Mouse (Mus musculus) heart, postnatal 36 days (tissue): Measurements from ENCODE around the gene Rflnb. TPM values are rescaled to one million over a fixed set of nuclear protein-coding genes. Genes with fewer than 3 reads are reported as not detected.
A peak's percentile ranks its signal among the peaks of the same experiment; 100 is the strongest.
"Not testable (repeated sequence)": the region's sequence is repeated elsewhere in the genome, so short reads cannot be mapped to it uniquely, and the experiment has no call there.

Source experiments
- DNase-seq, 2 experiments: peaks; one replicate each; pipeline ENCODE4 v3.0.0; 2021 to 2022
- intact Hi-C: fragments of 180-260 bp; cut with DNase I; formaldehyde crosslinking; loops from one replicate; pipeline ENCODE4 v1.15.1; 2025
- total RNA-seq, 2 experiments: library from RNA; stranded (reverse); gene quantifications; 2 replicates each; pipeline ENCODE4 v1.2.3; 2021

Rflnb gene
- total RNA-seq, 2 experiments from 2014 or later: 33.3 to 50.0 TPM

DNA sequence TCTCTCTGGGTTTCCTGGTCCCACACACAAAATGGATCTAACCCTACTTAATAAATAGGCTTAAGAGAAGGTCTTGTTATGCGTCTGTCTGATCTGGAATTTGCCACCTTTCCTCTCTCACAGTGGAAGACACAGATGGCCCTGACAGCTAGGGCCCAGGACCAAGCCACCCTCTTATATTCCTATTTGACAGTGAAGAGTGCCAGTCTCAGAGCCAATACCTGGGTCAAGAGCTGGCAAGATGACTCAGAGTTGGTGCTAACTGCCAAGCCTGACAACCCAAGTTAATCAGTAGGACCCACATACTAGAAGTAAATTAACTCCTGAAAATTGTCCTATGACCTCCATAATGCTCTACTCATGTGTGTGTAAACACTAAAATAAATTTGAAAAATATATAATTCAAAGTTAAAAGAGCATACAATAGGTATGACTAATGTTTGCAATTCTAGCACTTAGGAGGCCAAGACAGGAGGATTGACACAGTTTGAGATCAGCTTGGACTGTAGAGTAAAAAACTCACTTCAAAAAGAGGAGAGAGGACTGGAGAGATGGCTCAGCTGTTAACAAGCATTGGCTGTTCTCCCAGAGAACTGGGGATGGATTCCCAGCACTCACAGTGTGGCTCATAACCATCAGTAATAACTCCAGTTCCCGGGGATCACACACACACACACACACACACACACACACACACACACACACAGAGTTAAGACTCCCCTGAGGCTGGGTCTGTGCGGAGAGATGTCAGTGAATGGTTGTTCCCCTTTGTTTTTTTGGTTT is 11.9 kb upstream of the Rflnb start:
- DNase-seq: no peak
- intact Hi-C loops: loop anchor here (5.0 kb wide), 1 partner anchor 93 kb away; no protein-coding TSS in a partner anchor

DNA sequence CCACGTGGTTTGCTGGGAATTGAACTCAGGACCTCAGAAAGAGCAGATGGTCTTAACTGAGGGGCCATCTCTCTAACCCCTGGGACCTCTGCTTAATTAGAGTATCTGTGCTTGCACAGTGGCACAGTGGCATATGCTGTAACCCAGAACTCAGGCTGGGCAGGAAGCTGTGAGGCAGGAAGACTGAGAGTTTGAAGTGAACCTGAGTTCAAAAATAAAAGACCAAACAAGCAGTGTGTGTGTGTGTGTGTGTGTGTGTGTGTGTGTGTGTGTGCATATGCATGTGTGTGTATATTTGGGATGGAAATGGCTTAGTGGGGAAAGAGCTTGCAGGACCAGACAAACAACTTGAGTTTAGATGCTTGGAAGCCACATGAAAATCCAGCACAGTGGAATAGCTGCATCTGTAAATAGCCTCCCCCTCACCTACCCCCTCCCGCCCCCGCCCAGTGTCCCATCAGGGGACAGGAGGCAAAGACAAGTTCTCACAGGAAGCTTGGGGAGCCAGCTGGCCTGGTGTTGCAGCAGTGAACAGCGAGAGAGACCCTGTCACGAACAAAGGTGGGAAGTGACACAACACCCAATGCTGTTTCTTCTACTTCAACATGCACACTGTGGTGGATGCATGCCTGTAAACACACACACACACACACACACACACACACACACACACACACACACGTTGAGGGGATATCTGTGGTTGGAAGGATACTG is 10.2 kb upstream of the Rflnb start:
- intact Hi-C loops: no loop called here
- no peak for DNase-seq

DNA sequence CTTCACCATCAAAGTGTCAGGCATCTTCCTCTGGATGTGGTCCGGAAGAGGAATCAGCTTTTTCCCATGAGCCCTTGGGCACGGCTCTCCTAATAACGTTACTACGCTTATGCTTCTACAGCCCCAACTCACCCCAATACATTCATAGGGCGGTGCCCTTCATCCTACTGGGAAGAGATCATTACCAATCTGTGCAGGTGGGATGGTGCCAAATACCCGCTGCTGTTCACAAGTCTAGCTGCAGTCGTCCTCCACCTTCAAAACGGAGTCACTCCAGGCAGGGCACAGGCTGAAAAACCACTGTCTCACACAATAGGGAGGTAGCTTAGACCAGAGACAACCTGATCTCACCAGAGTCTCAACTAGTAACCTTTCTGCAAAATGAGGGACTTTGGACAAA is 7.6 kb upstream of the Rflnb start:
- no peak for DNase-seq
- intact Hi-C loops: no loop called here

DNA sequence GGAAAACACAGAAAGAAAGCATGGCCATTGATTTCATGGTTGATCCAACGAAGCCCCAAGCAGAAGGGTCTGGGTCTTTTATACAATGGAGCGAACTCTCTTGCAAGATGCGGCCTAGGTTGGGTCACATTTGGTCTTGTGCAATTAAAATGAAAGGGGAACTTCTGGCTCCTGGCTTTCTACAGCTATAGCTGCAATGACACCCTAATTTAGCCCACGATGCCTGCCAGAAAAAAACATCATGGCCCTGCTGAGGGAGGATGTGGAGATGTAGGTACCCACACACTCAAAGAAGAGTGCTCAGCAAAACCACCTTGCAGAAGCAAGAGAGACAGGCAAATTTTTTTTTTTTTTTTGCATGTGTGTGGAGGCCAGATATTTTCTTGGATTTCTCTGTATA is 6.3 kb upstream of the Rflnb start:
- intact Hi-C loops: no loop called here
- no peak for DNase-seq

DNA sequence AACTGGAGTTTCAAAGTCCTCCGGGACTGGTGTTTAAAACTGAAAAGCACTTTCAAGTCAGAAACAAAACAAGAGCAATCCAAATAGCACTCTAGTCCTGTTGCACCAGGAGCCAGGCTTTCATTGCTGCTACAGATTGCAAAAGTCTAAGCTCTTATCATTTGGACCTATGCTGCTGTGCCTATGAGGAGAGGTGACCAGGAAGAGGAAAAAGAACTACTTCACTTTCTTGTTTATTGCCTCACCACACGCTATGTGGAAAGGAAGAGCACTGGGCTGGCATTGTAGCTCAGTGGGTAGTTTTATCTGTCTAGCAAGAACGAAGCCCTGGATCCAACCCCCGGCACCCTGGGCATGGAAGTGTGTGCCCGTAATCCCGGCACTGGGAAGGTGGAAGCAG is 5.8 kb upstream of the Rflnb start:
- DNase-seq: no peak
- intact Hi-C loops: no loop called here

DNA sequence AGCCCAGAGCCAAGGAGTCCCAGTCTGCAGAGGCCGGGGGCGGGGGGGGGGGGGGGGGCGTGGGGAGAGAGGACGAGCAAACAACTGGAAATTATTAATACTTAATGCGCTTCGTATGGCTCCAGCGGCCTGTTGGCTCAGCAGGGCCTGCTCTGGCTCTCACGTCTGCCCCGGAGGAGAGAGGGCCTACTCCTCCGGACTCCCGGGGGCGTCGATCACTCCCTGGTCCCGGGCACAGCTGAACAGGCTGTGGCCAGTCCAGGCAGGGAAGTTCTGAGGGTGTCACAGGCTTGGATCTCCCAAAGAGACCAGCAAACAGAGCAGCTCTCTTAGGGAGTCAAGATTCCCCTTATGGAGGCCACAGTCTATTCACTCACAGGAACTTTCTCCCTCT is 487 bp upstream of the Rflnb start:
- peak in 1 of 2 experiments; percentile 41 for DNase-seq
- intact Hi-C loops: loop anchor here (5.0 kb wide), 1 partner anchor 39 kb away; no protein-coding TSS in a partner anchor

DNA sequence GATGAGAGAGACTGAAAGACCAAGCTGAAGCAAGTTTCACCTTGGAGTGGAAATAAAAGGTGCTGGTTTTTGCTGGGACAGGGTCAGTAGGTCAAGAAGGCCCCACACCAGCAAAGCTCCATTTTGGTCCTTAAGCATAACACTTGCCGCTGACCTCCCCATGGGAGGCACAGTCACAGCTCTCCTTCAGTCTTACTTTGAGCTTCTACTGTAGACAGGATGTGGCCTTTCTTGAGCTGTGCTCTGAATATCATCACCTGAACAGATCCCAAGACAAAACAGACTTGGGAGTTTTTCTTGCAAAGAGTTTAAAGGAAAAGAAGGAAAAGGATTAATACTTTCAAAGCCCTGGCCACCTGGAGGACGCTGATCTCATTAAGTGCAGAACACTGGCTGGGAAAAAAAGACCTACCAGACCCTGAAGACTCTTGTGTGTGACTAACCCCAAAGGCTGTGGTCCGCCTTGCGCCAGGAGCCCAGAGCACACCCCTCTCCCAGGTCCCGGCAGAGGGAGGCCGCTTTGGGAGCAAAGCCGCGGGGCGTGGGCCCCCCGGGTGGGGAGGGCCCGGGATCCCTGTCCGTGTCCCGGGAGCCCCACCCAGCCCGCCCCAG is 949 bp downstream of the Rflnb start:
- intact Hi-C loops: loop anchor here (1.0 to 5.0 kb wide), 3 partner anchors 41 to 141 kb away; no protein-coding TSS in a partner anchor
- DNase-seq: no peak

DNA sequence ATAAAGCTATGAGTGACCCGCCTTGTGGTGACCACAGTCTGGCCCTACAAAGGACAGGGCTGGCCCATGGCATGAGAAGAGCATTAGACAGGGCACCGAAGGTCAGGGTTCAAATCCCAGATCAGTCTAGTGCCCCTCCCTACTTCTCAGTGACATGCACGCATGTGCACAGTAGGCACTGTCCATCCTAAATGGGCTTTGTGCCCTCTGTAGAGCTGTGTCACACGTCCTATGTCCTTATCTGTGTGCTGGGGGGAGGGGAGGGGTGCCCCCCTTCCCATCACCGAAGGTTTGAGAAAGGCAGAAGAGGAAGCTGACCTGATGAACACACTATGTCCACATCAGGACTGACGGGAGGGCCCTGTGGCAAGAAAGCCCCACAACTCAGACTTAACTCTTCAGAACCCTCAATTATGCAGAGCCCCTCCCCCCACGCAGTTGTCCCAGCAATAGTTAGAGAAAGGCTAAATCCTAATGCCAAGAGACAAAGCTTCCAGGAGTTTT is 2.5 kb downstream of the Rflnb start:
- intact Hi-C loops: loop anchor here (2.0 to 5.0 kb wide), 2 partner anchors 24 to 42 kb away; no protein-coding TSS in a partner anchor
- no peak for DNase-seq

DNA sequence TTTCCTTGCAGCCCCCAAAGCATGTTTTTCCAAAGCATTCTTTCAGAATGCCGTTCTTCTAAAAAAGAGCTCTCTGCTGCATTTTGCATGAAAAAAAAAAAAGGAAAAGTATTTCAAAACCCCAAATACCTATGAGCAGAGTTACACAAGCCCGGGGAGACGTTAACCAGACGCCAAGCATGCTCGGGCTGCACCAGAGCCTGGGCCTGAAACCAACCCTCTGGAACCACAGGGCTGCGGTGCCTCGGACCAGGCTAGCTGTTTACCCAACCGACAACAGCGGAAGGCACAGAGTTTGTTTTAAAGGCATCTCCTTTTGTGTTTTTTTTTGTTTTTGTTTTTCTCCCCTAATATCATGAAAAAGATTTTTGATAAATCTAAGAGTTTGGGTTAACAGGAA is 6.7 kb downstream of the Rflnb start:
- DNase-seq: no peak
- intact Hi-C loops: no loop called here

DNA sequence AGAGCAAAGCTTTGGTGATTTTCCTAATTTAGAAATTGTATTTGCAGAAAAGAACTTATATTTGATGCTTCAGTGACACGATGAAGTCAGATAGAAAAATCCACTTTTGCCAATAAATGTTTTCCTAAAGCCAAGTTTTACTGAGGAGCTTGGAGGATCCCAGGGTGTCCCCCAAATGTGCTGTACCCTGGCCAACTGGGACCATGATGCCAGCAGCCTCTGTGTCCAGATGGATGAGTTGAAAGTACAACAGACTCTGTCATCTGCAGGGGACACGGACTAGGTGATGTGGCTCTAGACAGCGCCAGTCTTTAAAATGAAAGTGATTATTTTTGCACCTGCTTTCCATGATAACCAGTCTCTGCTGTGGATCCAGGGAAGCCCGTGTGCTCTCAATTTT is 7.7 kb downstream of the Rflnb start:
- intact Hi-C loops: no loop called here
- DNase-seq: no peak

DNA sequence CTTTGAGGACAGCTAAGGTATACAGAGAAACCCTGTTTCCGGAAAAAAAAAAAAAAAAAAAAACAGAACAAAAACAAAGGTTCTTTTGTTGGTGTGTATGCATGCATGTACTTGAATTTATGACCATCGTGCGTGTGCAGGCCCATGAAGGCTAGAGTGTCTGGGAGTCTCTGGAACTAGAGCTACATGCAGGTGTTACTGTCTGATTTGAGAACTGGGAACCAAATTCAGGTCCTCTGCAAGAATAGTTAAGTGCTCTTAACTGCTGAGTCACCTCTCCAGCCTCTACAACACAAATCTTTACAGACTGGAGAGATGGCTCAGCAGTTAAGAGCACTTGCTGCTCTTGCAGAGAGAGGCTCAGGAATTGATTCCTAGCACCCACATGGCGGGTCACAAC is 11.8 kb downstream of the Rflnb start:
- no peak for DNase-seq
- intact Hi-C loops: no loop called here

DNA sequence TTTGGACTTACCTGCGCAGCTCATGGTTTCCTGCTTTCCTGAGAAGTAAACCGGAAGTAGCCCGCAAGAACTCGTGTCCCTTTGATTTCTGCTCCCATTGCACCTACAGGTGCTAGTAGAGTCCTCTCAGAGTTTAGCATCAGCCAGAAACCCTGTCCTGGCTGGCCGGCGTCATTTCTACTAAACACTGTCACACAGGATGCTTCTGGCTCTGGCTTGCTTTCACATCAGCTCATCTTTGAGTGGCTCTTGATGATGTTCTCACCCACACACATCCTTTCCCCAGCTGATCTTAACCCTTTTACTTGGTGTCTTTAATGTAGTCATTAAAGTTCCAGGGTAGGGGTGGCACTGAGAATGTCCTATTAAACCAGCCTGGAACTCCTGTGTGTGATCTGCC is 12.3 kb downstream of the Rflnb start:
- DNase-seq: no peak
- intact Hi-C loops: no loop called here

DNA sequence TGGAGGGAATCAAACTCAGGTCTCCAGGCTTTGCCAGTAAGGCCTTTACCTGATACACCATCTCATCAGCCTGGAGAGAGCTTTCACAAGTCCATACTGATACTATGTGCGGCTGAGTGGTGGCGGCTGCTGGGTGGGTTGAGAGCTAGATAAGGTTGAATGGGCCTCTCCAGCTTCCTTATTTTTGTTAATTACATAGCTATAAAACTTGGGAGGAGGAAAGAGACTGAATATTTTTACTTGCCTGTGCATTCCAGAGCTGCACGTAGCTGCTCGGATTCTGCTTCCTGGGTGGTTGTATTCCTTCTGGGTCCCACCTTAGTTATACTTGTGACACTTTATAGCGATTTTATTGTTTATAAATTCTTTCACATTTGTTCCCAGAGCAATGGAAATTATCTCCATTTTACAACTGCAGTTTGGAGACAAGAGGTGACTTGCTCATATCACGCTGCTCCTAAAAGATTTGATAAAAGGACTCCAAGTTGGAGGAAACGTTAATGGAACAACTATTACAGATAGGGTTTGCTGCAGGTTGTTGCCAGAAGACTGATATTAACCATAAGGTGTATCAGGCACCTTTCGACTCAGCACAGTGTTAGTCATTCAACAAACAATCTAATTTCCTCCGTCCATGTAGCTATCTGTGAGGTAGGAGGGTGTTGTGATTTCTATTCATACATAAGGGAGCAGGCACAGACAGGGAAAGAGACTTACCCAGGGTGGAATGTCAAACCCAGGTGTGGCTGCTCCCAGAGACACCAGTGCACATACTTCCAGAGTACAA is 16.6 kb downstream of the Rflnb start:
- intact Hi-C loops: no loop called here
- no peak for DNase-seq

DNA sequence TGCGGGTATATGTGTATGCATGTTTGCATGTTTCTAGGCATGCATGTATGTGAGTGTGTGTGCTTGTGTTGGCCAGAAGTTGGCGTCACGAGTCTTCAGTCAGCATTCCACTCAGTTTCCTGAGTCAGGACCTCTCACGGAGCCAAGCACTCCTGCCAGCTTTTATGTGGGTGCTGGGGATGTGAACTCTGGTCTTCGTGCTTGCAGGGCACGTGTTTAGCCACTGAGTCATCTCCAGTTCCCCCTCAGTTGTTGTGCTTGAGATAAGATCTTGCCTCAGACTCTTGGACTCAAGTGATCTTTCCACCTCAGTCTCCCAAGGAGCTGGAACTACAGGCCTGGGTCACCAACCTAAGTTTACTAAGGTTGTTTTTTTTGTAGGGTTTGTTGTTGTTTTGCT is 18.5 kb downstream of the Rflnb start:
- DNase-seq: no peak
- intact Hi-C loops: no loop called here

DNA sequence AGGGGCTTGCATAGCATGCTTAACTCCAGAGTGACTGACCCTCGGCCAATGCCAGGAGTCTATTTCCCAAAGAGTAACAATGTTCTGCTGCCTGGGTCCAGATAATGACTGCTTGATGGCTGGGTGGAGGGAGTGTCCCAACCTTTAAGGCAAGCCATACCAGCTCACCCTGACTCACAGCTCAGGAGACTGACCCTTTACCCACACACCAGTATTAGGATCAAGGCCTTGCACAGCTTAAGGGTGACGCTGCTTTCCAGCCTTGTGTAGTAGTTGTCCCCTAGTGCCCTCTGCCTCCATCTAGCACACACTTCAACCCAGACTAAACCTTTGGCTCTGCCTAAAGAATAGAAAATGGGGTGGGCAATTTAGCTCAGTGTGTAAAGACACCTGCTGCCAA is 19.4 kb downstream of the Rflnb start:
- DNase-seq: no peak
- intact Hi-C loops: no loop called here

DNA sequence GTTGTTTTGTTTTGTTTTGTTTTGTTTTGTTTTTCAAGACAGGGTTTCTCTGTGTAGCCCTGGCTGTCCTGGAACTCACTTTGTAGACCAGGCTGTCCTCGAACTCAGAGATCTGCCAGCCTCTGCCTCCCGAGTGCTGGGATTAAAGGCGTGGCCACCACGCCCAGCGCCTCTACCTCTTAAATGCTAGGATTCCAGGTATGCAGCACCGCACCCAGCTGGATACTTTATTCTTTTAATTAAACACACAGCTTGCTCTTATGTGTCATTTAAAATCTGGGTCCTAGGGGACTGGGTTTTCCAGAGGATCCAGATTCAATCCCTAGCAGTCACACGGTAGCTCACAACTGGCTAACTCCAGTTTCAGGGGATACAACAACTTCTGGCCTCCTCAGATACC is 23.3 kb downstream of the Rflnb start:
- DNase-seq, intact Hi-C loops: not testable (repeated sequence)

DNA sequence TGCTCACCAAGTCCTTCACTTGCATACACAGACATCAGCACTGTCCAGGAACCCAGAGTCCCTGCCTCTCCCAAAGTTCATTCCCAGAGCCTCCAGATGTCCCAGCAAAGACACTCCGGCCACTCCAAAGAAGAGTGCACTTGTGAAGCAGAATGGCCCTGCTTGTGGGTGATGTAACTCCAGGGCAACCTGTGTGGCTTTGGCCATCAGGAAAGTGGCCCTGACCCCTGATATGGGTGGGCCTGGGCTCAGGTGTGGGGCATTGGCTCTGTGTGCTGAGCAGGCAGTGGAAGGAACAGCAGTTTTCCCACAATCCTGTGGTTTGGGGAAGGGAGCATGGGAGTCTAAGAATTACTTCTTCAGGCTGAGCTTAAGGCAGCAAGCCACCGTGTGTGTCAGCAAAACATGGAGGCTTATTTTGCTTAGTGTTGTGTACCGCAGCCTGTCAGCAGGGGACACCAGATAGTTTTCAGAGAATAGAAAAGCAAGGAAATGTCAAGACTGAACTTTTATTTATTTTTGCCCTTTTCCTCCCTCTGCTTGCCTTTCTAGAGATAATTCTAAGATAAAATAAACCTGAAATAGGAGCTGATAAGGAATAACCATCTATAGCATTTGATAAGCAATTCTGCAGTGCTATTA is 26.2 kb downstream of the Rflnb start:
- intact Hi-C loops: loop anchor here (2.0 kb wide), 2 partner anchors 23 to 165 kb away; no protein-coding TSS in a partner anchor
- DNase-seq: no peak

DNA sequence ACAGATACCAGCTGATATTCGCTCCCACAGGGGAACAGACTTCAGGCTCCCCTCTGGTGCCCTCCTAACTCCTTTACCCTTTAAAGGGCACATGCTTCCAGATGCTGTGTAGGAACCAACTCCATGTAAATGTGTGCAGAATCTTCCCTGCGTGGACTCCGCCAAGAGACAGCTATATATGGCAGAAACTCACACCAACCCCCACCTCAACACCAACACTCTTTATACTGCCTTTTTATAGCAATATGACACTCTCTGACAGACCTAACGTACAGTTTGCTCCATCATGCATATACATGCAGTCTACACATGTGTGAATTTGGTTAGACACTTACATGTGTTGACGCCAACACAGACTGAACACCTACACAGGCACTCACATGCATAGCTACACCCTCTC is 26.9 kb downstream of the Rflnb start:
- intact Hi-C loops: loop anchor here (2.0 kb wide), 2 partner anchors 24 to 166 kb away; no protein-coding TSS in a partner anchor
- no peak for DNase-seq

DNA sequence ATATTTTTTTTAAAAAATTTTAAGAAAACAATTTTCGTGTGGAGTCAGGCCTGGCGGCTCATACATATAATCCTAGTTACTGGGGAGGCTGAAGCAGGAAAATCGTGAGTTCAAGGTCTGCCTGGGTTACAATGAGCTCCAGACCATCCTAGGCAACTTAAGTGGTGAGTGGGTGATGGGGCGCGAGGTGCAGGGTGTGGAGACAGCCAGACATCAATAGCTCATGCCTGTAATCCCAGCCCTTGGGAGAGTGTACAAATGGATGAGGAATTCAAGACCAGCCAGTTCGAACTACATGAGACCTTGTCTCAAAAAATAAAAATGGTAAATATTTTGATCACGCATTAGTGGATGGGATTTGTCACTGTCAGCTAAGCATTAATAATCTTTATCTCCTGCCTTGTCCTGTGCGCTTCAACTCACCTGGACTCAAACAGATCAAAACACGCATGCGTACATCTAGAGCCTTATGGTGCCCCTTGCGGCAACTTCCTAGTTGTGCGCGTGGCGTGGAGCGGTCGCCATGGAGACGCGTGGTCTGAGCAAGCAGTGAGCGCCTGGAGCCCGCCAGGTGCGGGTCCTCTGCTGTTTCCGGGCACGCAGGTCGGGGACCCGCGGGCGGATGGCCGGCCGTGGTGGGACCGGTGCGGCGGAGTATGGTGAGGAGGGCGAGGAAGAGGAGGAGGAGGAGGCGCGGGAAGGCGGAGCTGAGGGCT is 28.0 kb downstream of the Rflnb start, which contains the start of gene 1700016K19Rik:
Gene 1700016K19Rik (plus strand): TSS at position 473 of the 716 bp plus-strand sequence.
- peak; percentile 63 to 73 for DNase-seq
- intact Hi-C loops: loop anchor here (2.0 kb wide), 2 partner anchors 25 to 167 kb away; no protein-coding TSS in a partner anchor
